Mouse (Mus musculus): ENCODE measurements at regions not wholly inside any gene's neighbourhood (a gene's known extent, or its start where the extent isn't known, plus 50 kb on each side); places are given as distances from the start of the nearest gene placed in this dataset.

DNA sequence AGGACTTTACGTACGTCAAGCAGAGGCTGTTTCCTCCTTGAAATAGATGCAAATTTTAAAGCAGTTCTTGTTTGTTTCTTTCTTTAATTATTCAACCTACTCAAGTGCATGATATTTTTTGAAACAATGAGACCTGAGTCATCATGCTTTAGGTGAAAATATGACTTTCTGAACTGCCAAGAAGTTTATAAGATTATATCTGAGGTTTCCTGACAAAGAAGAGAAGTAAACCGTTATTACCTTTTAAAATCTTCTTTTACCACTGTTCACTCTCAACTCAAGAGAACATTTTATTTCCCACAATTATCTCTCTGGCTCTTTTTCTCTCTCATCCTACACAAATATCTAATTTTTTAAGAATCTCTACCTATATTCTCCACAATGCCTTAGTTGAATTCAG, 258.3 kb downstream of the H2afb1 start:
- DNase-seq (ENCODE audit: low spot score) = no peak

DNA sequence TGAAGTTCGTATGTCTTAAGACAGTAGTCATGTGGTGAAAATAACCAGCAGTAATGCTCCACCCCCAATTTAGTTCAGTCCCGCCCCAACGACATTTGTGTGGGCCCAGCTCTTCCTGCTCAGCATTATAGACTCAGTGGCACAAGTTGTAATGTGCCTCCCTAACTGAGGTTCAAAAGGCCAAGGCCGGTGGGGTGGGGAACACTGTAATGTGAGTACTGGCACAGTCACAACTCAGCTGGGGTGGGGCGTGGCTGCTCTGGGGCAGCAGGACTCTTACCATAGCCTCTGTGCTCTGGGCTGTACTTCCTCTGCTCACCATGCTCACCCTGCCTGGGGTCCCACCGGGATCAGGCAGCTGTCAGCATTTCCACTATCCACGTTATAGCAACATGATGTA, 283.9 kb downstream of the H2afb1 start:
- DNase-seq (ENCODE audit: low spot score) = no peak

GRCm38 (mm10) chrX:117299697-117300192, 285.2 kb downstream of the H2afb1 start:
- DNase-seq (ENCODE audit: low spot score) = peak; percentile 76
